Mouse (Mus musculus) MEL (cell line): ENCODE data around the gene Elmod1.

Experiments
- CTCF ChIP-seq, 3 experiments: IDR thresholded peaks in 2 of 3; conservative IDR thresholded peaks in 1 of 3; 2 replicates each; pipeline ENCODE4 v1.5.1; 2011 to 2012; ENCODE audit warnings: low read length in 3 of 3, low read depth in 2 of 3, mild to moderate bottlenecking in 2 of 3, improper control_type of control experiment in 1 of 3, inconsistent platforms in 1 of 3, mixed read lengths in 1 of 3, moderate library complexity in 1 of 3; ENCODE audit not compliant: control insufficient read depth in 1 of 3, insufficient read depth in 1 of 3, poor library complexity in 1 of 3, severe bottlenecking in 1 of 3
- GABPA ChIP-seq: IDR thresholded peaks from 2 replicates; pipeline ENCODE4 v1.6.1; 2012; ENCODE audit warnings: low read depth, mild to moderate bottlenecking, inconsistent platforms, low read length, improper control_type of control experiment, moderate library complexity
- JUND ChIP-seq: IDR thresholded peaks from 2 replicates; pipeline ENCODE4 v1.6.1; 2011; ENCODE audit warnings: low read depth, mild to moderate bottlenecking, improper control_type of control experiment, low read length
- MAFK ChIP-seq: IDR thresholded peaks from 2 replicates; pipeline ENCODE4 v1.6.1; 2011; ENCODE audit warnings: low read depth, mild to moderate bottlenecking, low read length, improper control_type of control experiment, borderline replicate concordance
- NRF1 ChIP-seq: IDR thresholded peaks from 2 replicates; pipeline ENCODE4 v1.6.1; 2014; ENCODE audit warnings: low read depth, mild to moderate bottlenecking, inconsistent platforms, low read length, improper control_type of control experiment, moderate library complexity; ENCODE audit not compliant: poor library complexity, insufficient read depth, severe bottlenecking
- POLR2A ChIP-seq, 2 experiments: IDR thresholded peaks; 2 replicates each; pipeline ENCODE4 v1.6.1; 2011 to 2012; ENCODE audit warnings: low read length in 2 of 2, mild to moderate bottlenecking in 2 of 2, control low read depth in 1 of 2, improper control_type of control experiment in 1 of 2, low read depth in 1 of 2, moderate library complexity in 1 of 2; ENCODE audit not compliant: control insufficient read depth in 1 of 2, insufficient read depth in 1 of 2, poor library complexity in 1 of 2
- POLR2AphosphoS2 ChIP-seq: IDR thresholded peaks from 2 replicates; pipeline ENCODE4 v1.6.1; 2011; ENCODE audit warnings: low read length, improper control_type of control experiment
- POLR2AphosphoS5 ChIP-seq: IDR thresholded peaks from 2 replicates; pipeline ENCODE4 v1.6.1; 2012; ENCODE audit warnings: low read depth, borderline replicate concordance, mild to moderate bottlenecking, inconsistent platforms, low read length, moderate library complexity, mixed read lengths
- RAD21 ChIP-seq: IDR thresholded peaks from 2 replicates; pipeline ENCODE4 v1.6.1; 2011; ENCODE audit warnings: mild to moderate bottlenecking, low read depth, low read length, improper control_type of control experiment
- USF2 ChIP-seq, 2 experiments: IDR thresholded peaks; 2 replicates each; pipeline ENCODE4 v1.6.1; 2011 to 2012; ENCODE audit warnings: improper control_type of control experiment in 2 of 2, low read length in 2 of 2, borderline replicate concordance in 1 of 2, inconsistent platforms in 1 of 2, low read depth in 1 of 2, mild to moderate bottlenecking in 1 of 2; ENCODE audit not compliant: insufficient read depth in 1 of 2
- ZKSCAN1 ChIP-seq: IDR thresholded peaks from 2 replicates; pipeline ENCODE4 v1.6.1; 2012; ENCODE audit warnings: low read depth, mild to moderate bottlenecking, inconsistent platforms, low read length, improper control_type of control experiment, moderate library complexity
- ZMIZ1 ChIP-seq: IDR thresholded peaks from 2 replicates; pipeline ENCODE4 v1.6.1; 2012; ENCODE audit warnings: low read depth, mild to moderate bottlenecking, inconsistent platforms, low read length, improper control_type of control experiment, moderate library complexity

GRCm38 (mm10) chr9:53974328-53975121 is 576 bp downstream of the Elmod1 start:
- TF ChIP-seq ZMIZ1 (no peak), POLR2A (IDR thresholded peaks at IDR 0.05; ENCODE audit: control insufficient read depth in 1 of 2, insufficient read depth in 1 of 2, low read depth in 1 of 2, low read length in 2 of 2, poor library complexity in 1 of 2) (no peak), MAFK (no peak), CTCF (IDR thresholded peaks at IDR 0.05 in 2 of 3, conservative IDR thresholded peaks at IDR 0.05 in 1 of 3; ENCODE audit: control insufficient read depth in 1 of 3, insufficient read depth in 1 of 3, low read depth in 2 of 3, low read length in 3 of 3, poor library complexity in 1 of 3, severe bottlenecking in 1 of 3) (no peak), USF2 (IDR thresholded peaks at IDR 0.05; ENCODE audit: borderline replicate concordance in 1 of 2, insufficient read depth in 1 of 2, low read depth in 1 of 2, low read length in 2 of 2) (no peak), NRF1 (no peak), POLR2AphosphoS5 (no peak), GABPA (no peak), JUND (no peak), POLR2AphosphoS2 (no peak), RAD21 (no peak), ZKSCAN1 (no peak)
